Mouse (Mus musculus): ENCODE measurements around the gene Syne4. TPM values are rescaled to one million over a fixed set of nuclear protein-coding genes. Genes with fewer than 3 reads are reported as not detected.
A peak's percentile ranks its signal among the peaks of the same experiment; 100 is the strongest.

The Syne4 gene
- polyA plus RNA-seq (2015; fragmentation: Nextera tagmentation; extraction: Ambion mirVana) = 19.0 and 27.3 TPM in 2 replicates

GRCm38 (mm10) chr7:30314721-30315155, at the start of gene Syne4:
Gene Syne4 (plus strand): TSS chr7:30314807.
- Histone ChIP-seq H3K27me3 (no peaks in the 10 kb centered on the region), H3K4me1 (replicated peaks) (peaks cover 14% of the 10 kb centered on the region), H3K9ac (peak within 1 kb of the TSS; percentile 34; the same call in 1 of the 2 replicates), H3K27ac (replicated peaks) (no peak within 1 kb of the TSS), H3K4me2 (peak within 1 kb of the TSS; percentile 22), H3K9me3 (no peaks in the 10 kb centered on the region), H3K4me3 (peak within 1 kb of the TSS; percentile 23), H3K36me3 (peaks cover 55% of the 10 kb centered on the region)
- WGBS = 3% methylated on average over 9 of the region's 9 CpGs
- no peak for ATAC-seq (ENCODE audit: low read depth)

GRCm38 (mm10) chr7:30265041-30265440, 49.6 kb upstream of the Syne4 start:
- Histone ChIP-seq H3K4me3 (no peak overlapping the region), H3K36me3 (0 out of 2 replicates have a peak, but pooled peaks cover 3% of the 10 kb centered on the region), H3K4me2 (no peak overlapping the region), H3K27me3 (no peaks in the 10 kb centered on the region), H3K9me3 (no peaks in the 10 kb centered on the region), H3K4me1 (replicated peaks) (no peaks in the 10 kb centered on the region), H3K9ac (no peak overlapping the region), H3K27ac (replicated peaks) (no peak overlapping the region)
- no peak for ATAC-seq (ENCODE audit: low read depth)
- WGBS = 88% methylated on average over 2 of the region's 2 CpGs

DNA sequence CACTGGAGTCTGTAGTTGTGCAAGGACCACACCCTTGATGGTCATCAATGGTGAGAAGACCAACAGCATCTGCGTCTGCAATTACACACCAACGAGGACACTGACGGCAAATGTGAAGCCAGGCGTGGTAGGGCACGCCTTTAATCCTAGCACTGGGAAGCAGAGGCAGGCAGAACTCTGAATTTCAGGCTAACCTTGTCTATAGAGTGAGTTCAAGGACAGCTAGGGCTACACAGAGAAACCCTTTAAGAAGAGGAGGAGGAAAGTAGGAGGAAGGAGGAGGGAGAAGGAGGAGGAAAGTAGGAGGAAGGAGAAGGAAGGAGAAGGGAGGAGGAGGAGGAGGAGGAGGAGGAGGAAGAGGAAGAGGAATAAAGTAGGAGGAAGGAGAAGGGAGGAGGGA, 49.1 kb upstream of the Syne4 start:
- Histone ChIP-seq H3K9ac (no peak overlapping the region), H3K4me1 (replicated peaks) (no peaks in the 10 kb centered on the region), H3K4me3 (no peak overlapping the region), H3K27me3 (no peaks in the 10 kb centered on the region), H3K36me3 (0 out of 2 replicates have a peak, but pooled peaks cover 3% of the 10 kb centered on the region), H3K9me3 (no peaks in the 10 kb centered on the region), H3K27ac (replicated peaks) (no peak overlapping the region), H3K4me2 (no peak overlapping the region)
- ATAC-seq (ENCODE audit: low read depth) = no peak
- 93% methylated on average over 5 of the region's 5 CpGs for WGBS

GRCm38 (mm10) chr7:30265935-30266334, 48.7 kb upstream of the Syne4 start:
- H3K4me3 ChIP-seq = no peak overlapping the region
- H3K36me3 ChIP-seq = 0 out of 2 replicates have a peak, but pooled peaks cover 3% of the 10 kb centered on the region
- ATAC-seq (ENCODE audit: low read depth) = no peak
- no peaks in the 10 kb centered on the region for H3K9me3 ChIP-seq
- no peak overlapping the region for H3K4me2 ChIP-seq
- H3K27ac ChIP-seq (replicated peaks) = no peak overlapping the region
- no peaks in the 10 kb centered on the region for H3K4me1 ChIP-seq (replicated peaks)
- H3K9ac ChIP-seq = no peak overlapping the region
- H3K27me3 ChIP-seq = no peaks in the 10 kb centered on the region
- 91% methylated on average over 7 of the region's 7 CpGs for WGBS

- no peaks in the 10 kb centered on the region for H3K9me3 ChIP-seq
- no peak overlapping the region for H3K27ac ChIP-seq (replicated peaks)
- 91% methylated on average over 3 of the region's 3 CpGs for WGBS
Measured at GRCm38 (mm10) chr7:30266780-30267179, 47.8 kb upstream of the Syne4 start.

DNA sequence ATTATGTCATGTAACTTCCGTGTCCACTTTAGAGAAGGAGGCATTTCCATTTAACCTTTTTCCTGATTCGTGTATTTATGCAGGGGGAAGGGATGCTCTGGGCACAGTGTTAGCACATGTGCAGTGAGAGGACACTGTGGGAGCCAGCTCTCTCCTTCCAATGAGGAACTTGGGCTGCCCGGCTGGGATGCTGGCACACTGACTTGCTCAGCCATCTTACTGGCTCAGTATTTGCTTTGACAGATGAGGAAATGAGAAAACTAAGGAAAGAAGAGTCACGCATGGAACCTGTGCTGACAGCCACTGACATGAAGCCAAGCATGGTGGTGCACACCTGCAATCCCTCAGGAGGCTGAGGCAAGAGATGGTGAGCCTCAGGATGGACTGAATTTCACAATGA, 45.0 kb upstream of the Syne4 start:
- no peak overlapping the region for H3K4me2 ChIP-seq
- no peak for ATAC-seq (ENCODE audit: low read depth)
- no peak overlapping the region for H3K9ac ChIP-seq
- H3K27me3 ChIP-seq = no peaks in the 10 kb centered on the region
- H3K27ac ChIP-seq (replicated peaks) = no peak overlapping the region
- 93% methylated on average over 4 of the region's 4 CpGs for WGBS
- no peak overlapping the region for H3K4me3 ChIP-seq
- H3K4me1 ChIP-seq (replicated peaks) = no peaks in the 10 kb centered on the region
- no peaks in the 10 kb centered on the region for H3K36me3 ChIP-seq
- H3K9me3 ChIP-seq = no peaks in the 10 kb centered on the region

More at GRCm38 (mm10) chr7:30266780-30267179, 47.8 kb upstream of the Syne4 start:
- Histone ChIP-seq H3K4me1 (replicated peaks) (no peaks in the 10 kb centered on the region), H3K27me3 (no peaks in the 10 kb centered on the region), H3K4me2 (no peak overlapping the region), H3K4me3 (no peak overlapping the region), H3K9ac (no peak overlapping the region), H3K36me3 (0 out of 2 replicates have a peak, but pooled peaks cover 3% of the 10 kb centered on the region)
- no peak for ATAC-seq (ENCODE audit: low read depth)

DNA sequence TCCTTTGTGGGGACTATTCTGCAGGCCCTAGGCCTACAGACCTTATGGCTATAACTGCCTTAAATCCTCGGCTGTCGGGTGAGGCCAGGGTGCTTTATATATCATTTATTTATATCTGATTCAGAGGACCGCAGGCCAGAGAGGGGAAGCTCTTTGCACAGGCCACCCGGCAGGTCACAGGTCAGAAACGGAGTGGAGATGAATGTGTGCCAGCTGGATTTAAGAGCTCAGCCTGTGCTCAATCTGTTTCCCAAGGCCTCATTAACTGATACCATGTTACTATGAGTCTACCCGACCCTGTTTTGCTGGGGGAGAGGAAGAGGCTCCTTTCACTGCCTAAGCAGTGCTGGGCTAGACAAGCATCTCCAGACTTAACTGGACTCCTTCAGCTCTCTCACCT, 40.2 kb upstream of the Syne4 start:
- Histone ChIP-seq H3K27me3 (no peaks in the 10 kb centered on the region), H3K9ac (no peak overlapping the region), H3K27ac (replicated peaks) (no peak overlapping the region), H3K4me2 (no peak overlapping the region), H3K36me3 (no peaks in the 10 kb centered on the region), H3K4me3 (no peak overlapping the region), H3K4me1 (replicated peaks) (0 out of 2 replicates have a peak, but pooled peaks cover 6% of the 10 kb centered on the region), H3K9me3 (no peaks in the 10 kb centered on the region)
- no peak for ATAC-seq (ENCODE audit: low read depth)
- WGBS = 81% methylated on average over 6 of the region's 6 CpGs

DNA sequence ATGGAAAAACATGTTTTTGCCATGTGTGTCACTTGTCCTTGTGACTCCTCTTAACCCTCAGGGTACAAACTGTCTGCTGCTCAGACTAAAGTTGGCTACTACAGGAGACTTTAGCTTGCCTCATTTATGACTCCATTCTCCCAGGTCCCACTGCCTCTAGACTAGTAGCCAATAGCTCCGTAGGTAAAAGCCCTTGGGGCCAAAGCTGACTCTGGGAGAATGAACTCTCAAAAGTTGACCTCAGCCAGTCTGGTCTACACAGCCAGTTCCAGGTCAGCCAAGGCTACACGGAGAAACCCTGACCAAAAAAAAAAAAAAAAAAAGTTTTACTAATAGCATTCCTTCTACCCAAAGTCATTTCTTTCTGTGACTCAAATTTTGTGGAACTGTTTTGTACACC, 35.7 kb upstream of the Syne4 start:
- H3K9ac ChIP-seq = no peak overlapping the region
- H3K27me3 ChIP-seq = no peaks in the 10 kb centered on the region
- no peaks in the 10 kb centered on the region for H3K9me3 ChIP-seq
- no peaks in the 10 kb centered on the region for H3K36me3 ChIP-seq
- no peak overlapping the region for H3K4me3 ChIP-seq
- peaks cover 19% of the 10 kb centered on the region for H3K4me1 ChIP-seq (replicated peaks)
- no peak for ATAC-seq (ENCODE audit: low read depth)
- 33% methylated on average over 2 of the region's 2 CpGs for WGBS
- H3K27ac ChIP-seq (replicated peaks) = no peak overlapping the region
- H3K4me2 ChIP-seq = peak overlapping the region; percentile 94; the same call in 1 of the 2 replicates

- Histone ChIP-seq H3K9ac (peak overlapping the region; percentile 70), H3K9me3 (no peaks in the 10 kb centered on the region), H3K36me3 (no peaks in the 10 kb centered on the region), H3K4me1 (replicated peaks) (peaks cover 19% of the 10 kb centered on the region), H3K4me2 (peak overlapping the region; percentile 94), H3K4me3 (peak overlapping the region; percentile 76), H3K27me3 (no peaks in the 10 kb centered on the region), H3K27ac (replicated peaks) (no peak overlapping the region)
- 0% methylated on average over 6 of the region's 6 CpGs for whole genome bisulfite sequencing
- 0 out of 2 replicates have a peak, but pooled peaks have one; percentile 19 for ATAC-seq (ENCODE audit: low read depth)
Measured at GRCm38 (mm10) chr7:30279536-30279935, 35.1 kb upstream of the Syne4 start.

DNA sequence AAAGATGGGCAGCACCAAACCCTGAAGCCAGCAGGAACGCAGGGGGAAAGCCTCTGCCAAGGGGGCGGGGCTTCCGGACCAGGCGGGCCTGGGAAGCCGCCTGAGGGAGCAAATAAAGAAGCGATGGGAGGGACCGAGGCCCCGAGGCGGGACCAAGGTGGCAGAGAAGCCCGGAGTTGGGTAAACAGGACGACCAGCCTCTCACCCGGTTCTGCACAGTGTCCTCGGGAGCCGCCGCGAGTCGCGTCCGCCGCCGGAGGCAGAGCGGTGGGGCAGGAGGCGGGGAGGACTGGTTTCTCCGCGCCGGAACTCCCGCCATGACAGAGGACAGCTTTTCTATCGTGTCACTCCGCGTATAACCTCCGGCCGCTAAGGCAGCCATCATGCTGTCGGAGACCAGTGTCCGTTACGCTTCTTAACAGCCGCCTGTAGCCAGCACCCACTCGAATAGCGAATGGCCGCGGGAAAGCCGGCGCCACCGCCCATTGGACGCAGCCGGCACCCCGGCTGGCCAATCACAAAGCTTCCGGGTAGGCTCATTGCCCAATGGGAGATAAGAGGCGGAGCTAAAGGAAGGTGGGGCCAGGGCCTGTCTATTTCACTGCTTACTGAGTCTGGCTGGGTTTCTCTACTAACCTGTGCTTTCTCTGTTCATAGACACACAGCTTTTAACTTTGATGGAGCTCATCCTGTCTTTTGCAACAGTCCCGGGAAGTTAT, 34.5 kb upstream of the Syne4 start, which contains the start of the genes Thap8 and Wdr62:
TSS of gene Thap8 (plus strand) at position 144 of the 719 bp plus-strand sequence.
TSS of gene Wdr62 (minus strand) at position 469 of the 719 bp plus-strand sequence.
- H3K4me3 ChIP-seq = peak within 1 kb of the TSS; percentile 76
- H3K27me3 ChIP-seq = no peaks in the 10 kb centered on the region
- peaks cover 19% of the 10 kb centered on the region for H3K4me1 ChIP-seq (replicated peaks)
- H3K4me2 ChIP-seq = peak within 1 kb of the TSS; percentile 94
- H3K27ac ChIP-seq (replicated peaks) = peak within 1 kb of the TSS; percentile 97
- peak; percentile 97 for ATAC-seq (ENCODE audit: low read depth)
- H3K9me3 ChIP-seq = no peaks in the 10 kb centered on the region
- H3K36me3 ChIP-seq = no peaks in the 10 kb centered on the region
- WGBS = under 1% methylated on average over 49 of the region's 49 CpGs
- H3K9ac ChIP-seq = peak within 1 kb of the TSS; percentile 70

GRCm38 (mm10) chr7:30280670-30281138, 33.9 kb upstream of the Syne4 start:
- ATAC-seq (ENCODE audit: low read depth) = peak; percentile 89

DNA sequence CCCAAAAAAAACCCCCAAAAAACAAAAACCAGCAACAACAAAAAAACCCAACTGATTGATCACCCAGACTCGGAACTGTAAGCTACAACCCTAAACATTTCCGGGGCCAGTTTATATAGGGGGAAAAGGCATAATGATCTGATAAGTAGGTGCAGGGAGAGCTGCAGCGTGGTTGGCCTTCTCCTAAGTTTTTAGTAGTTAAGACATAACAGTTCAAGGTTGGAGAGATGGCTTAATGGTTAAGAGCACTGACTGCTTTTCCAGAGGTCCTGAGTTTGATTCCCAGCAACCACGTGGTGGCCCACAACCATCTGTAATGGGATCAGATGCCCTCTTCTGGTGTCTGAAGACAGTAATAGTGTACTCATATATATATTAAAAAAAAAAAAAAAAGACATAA, 33.1 kb upstream of the Syne4 start:
- peak overlapping the region; percentile 76; the same call in 1 of the 2 replicates for H3K4me3 ChIP-seq
- H3K27ac ChIP-seq (replicated peaks) = no peak overlapping the region
- no peak for ATAC-seq (ENCODE audit: low read depth)
- 77% methylated on average over 4 of the region's 4 CpGs for WGBS
- H3K4me1 ChIP-seq (replicated peaks) = peaks cover 19% of the 10 kb centered on the region
- H3K4me2 ChIP-seq = 0 out of 2 replicates have a peak overlapping the region, but pooled peaks have one; percentile 94
- H3K27me3 ChIP-seq = no peaks in the 10 kb centered on the region
- H3K36me3 ChIP-seq = no peaks in the 10 kb centered on the region
- H3K9ac ChIP-seq = no peak overlapping the region
- no peaks in the 10 kb centered on the region for H3K9me3 ChIP-seq

More at GRCm38 (mm10) chr7:30280670-30281138, 33.9 kb upstream of the Syne4 start:
- Histone ChIP-seq H3K27ac (replicated peaks) (peak overlapping the region; percentile 97), H3K9ac (peak overlapping the region; percentile 70), H3K36me3 (no peaks in the 10 kb centered on the region), H3K4me3 (peak overlapping the region; percentile 76), H3K9me3 (no peaks in the 10 kb centered on the region), H3K27me3 (no peaks in the 10 kb centered on the region), H3K4me1 (replicated peaks) (peaks cover 19% of the 10 kb centered on the region), H3K4me2 (peak overlapping the region; percentile 94)
- WGBS = under 1% methylated on average over 20 of the region's 20 CpGs

All from neural tube, embryonic 13.5 days (tissue).